Mouse (Mus musculus) adrenal gland, adult (tissue): ENCODE results near the gene Slc12a6.
"Not testable (repeated sequence)": the region's sequence is repeated elsewhere in the genome, so short reads cannot be mapped to it uniquely, and the experiment has no call there.

ENCODE experiments used
- DNase-seq, 2 experiments: peaks; one replicate each; pipeline ENCODE4 v3.0.0; 2022 to 2023; ENCODE audit warnings: low spot score in 1 of 2; ENCODE audit not compliant: inconsistent age in 2 of 2

The Slc12a6 gene

DNA sequence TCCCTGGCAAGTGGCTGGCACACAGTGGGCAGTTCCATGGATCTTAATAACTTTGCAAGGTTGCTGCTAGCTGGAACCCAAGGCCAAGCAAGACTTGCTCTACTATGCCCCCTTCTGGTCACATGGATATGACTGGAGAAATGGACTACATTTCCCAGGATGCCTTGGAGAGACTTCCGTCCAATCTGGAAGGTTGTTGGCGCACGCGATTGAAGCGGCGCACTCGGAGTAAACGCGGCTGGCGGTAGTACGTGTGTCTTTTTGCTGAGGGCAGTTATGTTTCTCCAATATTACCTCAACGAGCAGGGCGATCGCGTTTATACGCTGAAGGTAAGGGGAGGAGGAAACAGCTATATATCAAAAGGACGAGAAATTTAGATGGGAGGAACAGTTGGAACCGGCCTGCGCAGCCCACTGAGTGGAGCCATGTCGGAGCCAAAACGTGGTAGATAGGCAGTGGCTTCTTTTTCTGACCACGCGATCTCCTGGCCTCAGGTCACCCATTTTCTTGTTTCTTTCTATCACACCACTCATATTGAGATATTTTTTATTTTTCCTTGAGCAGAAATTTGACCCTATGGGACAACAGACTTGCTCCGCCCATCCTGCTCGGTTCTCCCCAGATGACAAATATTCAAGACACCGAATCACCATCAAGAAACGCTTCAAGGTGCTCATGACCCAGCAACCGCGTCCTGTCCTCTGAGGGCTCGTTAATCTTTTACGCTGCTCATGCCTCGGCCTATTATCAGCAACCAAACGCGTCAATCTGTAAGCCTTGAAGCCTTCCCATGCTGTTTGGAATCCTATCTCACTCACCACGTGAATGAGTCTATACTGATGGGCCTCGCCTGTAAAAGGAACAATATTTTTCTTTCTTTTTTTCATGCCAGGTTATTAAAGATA is 3.6 kb upstream of the Slc12a6 start, which contains the start of gene Nop10:
Gene Nop10 (plus strand): TSS at position 179 of the 906 bp plus-strand sequence.
- peak; percentile 89 to 97 for DNase-seq

DNA sequence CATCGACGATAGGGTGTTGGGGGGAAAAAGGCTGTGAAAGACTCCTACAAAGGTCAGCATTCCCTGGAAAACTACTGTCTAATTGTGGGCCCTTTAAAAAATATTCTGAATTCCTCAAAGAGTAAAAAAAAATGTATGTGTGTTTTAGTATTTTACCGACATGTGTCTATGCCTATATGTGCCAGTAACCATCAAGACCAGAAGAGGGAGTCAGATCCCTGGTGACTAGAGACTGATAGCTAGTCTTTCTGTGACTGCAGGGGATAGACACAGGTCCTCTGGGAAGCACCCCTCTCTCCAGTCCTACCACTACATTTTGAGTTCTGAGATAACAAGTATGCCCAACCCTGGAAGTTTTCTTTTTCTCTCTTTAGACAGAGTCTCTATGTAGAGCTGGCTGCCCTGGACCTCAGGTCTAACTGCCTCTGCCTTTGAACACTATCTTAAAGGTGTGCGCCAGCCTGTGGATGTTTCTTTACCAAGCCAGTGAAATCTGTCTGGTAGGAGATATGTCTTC is 2.8 kb upstream of the Slc12a6 start:
- DNase-seq, result no peak

- DNase-seq, result no peak
Measured at GRCm38 (mm10) chr2:112264364-112264763, 1.3 kb upstream of the Slc12a6 start.

GRCm38 (mm10) chr2:112266242-112266592 is 592 bp downstream of the Slc12a6 start, which contains the start of gene Gm21985:
Gene Gm21985, plus strand, starts transcription at chr2:112266314.
- peak; percentile 62 to 85 for DNase-seq

DNA sequence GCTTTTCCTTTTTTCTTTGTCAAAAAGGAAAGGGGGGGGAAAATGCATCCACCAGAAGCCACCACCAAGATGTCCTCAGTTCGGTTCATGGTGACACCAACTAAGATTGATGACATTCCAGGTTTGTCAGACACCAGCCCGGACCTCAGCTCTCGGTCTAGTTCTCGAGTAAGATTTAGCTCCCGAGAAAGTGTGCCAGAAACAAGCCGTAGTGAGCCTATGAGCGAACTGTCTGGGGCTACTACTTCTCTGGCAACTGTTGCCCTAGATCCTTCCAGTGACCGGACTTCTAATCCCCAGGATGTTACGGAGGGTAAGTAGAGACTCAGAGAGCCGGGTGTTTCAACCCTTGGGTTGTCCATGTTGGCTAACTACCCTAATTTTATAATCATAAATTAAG is 1.2 kb downstream of the Slc12a6 start:
- DNase-seq, result peak; percentile 38 to 80

DNA sequence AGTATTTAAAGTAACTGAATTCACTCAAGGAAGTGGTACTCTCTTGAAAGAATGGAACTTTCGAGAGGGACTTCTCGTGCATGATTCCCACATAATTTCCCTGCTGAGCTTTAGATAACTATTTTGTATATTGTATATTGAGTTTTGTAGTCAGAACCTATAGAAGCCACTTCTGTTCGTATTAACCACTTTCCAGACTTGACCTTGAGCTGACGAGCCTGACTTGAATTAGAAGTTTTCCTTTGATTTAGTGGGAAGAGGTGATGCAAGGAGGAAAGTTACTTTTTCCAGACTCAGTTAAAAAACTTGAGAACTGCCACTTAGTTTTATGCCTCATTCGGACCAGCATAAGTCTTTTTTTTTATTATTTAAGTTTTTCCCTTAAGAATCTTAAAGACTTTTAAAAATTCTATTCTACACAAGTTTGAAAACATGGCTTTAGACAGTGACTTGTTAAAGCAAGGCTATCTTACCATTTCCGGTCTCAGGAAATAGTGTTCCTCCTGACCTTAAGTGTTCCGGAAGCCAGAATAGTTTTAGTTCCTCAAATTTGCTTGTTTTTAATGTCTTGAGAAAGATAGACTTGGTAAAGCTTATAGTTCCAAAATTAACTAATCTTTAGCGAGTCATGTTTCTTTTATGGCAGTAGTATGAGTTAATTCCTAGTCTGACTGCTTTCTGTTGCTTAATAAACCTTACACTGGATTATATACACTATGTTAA is 2.1 kb downstream of the Slc12a6 start:
- DNase-seq, result peak in 1 of 2 experiments; percentile 45

- no peak for DNase-seq
Measured at GRCm38 (mm10) chr2:112270011-112270410, 4.4 kb downstream of the Slc12a6 start.

- DNase-seq, result no peak
Measured at GRCm38 (mm10) chr2:112272909-112273308, 7.3 kb downstream of the Slc12a6 start.

DNA sequence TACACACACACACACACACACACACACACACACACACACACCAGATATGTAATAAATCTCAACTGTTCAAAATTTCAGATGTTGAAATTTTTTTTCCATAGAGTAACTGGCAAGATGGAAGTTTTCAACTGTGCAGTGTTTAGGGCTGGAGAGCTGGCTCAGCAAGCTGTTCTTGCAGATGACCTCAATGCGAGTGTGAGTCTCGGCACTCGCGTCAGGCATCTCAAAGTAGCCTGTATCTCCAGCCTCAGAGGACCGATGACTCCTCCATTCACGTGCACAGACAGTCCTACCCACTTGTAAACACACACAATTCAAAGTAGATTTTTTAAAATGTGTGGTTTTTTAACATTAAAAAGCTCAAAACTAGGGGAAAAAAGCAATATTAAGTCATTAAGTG is 7.8 kb downstream of the Slc12a6 start:
- DNase-seq, result no peak

DNA sequence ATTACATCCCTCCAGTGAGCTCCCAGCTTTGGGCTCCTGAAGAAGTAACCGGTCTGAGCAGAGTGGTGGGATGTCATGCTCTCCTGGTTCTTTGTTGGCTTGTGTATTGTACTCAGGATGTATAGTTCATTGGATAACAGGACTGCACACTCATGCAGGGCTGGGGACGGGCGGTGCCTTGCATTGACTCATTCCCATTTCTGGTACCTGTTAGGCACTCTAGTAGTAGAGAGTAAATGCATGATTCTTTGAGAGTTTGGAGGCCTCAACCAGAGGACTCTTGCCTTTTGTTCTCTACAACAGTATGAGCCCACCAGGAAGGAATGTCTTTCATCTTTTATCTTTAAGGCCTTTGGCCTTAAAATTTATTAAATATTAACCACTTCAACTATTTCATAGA is 11.2 kb downstream of the Slc12a6 start:
- no peak for DNase-seq

GRCm38 (mm10) chr2:112282846-112283245 is 17.2 kb downstream of the Slc12a6 start:
- DNase-seq, result no peak

- peak; percentile 68 to 88 for DNase-seq
Measured at GRCm38 (mm10) chr2:112284363-112285030, 18.9 kb downstream of the Slc12a6 start.

- DNase-seq, result no peak
Measured at GRCm38 (mm10) chr2:112285031-112285390, 19.4 kb downstream of the Slc12a6 start.

- DNase-seq, result not testable (repeated sequence)
Measured at GRCm38 (mm10) chr2:112286062-112286461, 20.4 kb downstream of the Slc12a6 start.

GRCm38 (mm10) chr2:112287059-112287458 is 21.4 kb downstream of the Slc12a6 start:
- DNase-seq, result no peak

- DNase-seq, result no peak
Measured at GRCm38 (mm10) chr2:112289507-112289906, 23.9 kb downstream of the Slc12a6 start.

- DNase-seq, result no peak
Measured at GRCm38 (mm10) chr2:112292823-112293222, 27.2 kb downstream of the Slc12a6 start.

- no peak for DNase-seq
Measured at GRCm38 (mm10) chr2:112296211-112296610, 30.6 kb downstream of the Slc12a6 start.

- no peak for DNase-seq
Measured at GRCm38 (mm10) chr2:112298221-112298620, 32.6 kb downstream of the Slc12a6 start.

GRCm38 (mm10) chr2:112308671-112309070 is 43.0 kb downstream of the Slc12a6 start:
- DNase-seq, result no peak

DNA sequence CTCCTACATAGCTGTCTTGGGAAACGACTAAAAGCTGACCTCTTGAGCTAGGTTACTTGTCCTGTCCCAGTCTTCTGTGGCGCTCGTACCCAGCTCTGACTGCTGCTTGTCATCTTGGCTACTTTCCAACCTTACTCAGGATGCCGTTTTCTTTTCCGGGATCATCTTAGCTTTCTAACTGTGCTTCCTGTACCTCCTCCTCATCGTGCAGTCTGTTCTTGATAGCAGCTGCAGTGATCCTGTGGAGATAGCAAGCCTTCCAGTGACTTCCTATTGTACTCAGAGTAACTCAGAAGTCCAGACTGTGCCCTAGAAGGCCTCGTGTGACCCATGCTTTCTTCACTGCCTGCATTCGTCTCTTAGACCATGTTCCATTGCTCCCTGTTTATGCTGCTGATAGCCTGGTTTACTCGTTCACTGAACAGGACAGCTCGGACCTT is 43.6 kb downstream of the Slc12a6 start:
- DNase-seq, result peak; percentile 14 to 52
